Mouse (Mus musculus) stomach, embryonic 15.5 days (tissue): ENCODE measurements around the gene H2-Q7. TPM values are rescaled to one million over a fixed set of nuclear protein-coding genes. Genes with fewer than 3 reads are reported as not detected.
"Not testable (repeated sequence)": the region's sequence is repeated elsewhere in the genome, so short reads cannot be mapped to it uniquely, and the experiment has no call there.

Source experiments
- ATAC-seq: fragments of 200-750 bp; cut with Nextera tagmentation; 2 replicates; pipeline ENCODE4 v1.8.0; 2017; ENCODE audit warnings: low read depth, moderate number of reproducible peaks, moderate TSS enrichment; ENCODE audit not compliant: insufficient read depth, low FRiP score
- H3K27ac ChIP-seq: fragments of 300-500 bp; sonication (generic); 2 replicates; pipeline ENCODE4 v1.5.1; 2015; ENCODE audit warnings: mild to moderate bottlenecking, inconsistent platforms
- H3K27me3 ChIP-seq: fragments of 300-500 bp; sonication (generic); replicated peaks from 2 replicates; pipeline ENCODE4 v1.6.1; 2015; ENCODE audit warnings: inconsistent platforms
- H3K36me3 ChIP-seq: fragments of 300-500 bp; sonication (generic); 2 replicates; pipeline ENCODE4 v1.6.1; 2015; ENCODE audit warnings: inconsistent platforms
- H3K4me1 ChIP-seq: fragments of 300-500 bp; sonication (generic); 2 replicates; pipeline ENCODE4 v1.6.1; 2015; ENCODE audit warnings: inconsistent platforms
- H3K4me2 ChIP-seq: fragments of 300-500 bp; sonication (generic); 2 replicates; pipeline ENCODE4 v1.6.1; 2015; ENCODE audit warnings: mild to moderate bottlenecking, inconsistent platforms
- H3K4me3 ChIP-seq: fragments of 300-500 bp; sonication (generic); replicated peaks from 2 replicates; pipeline ENCODE4 v1.5.1; 2015; ENCODE audit warnings: inconsistent platforms
- H3K9ac ChIP-seq: fragments of 300-500 bp; sonication (generic); 2 replicates; pipeline ENCODE4 v1.6.1; 2015; ENCODE audit warnings: inconsistent platforms
- H3K9me3 ChIP-seq: fragments of 300-500 bp; sonication (generic); 2 replicates; pipeline ENCODE4 v1.6.1; 2016; ENCODE audit warnings: inconsistent platforms
- WGBS: fragments of 180-500 bp; shearing (Covaris S2); methylation state at CpG from one replicate; pipeline ENCODE4 v1.1.7; 2015; 5-methylcytosine and 5-hydroxymethylcytosine counted together
- polyA plus RNA-seq: library from polyadenylated mRNA; unstranded; fragments of >200 nt; fragmentation: Nextera tagmentation; extraction: Ambion mirVana; gene quantifications from 2 replicates; pipeline ENCODE4 v1.2.1, GENCODE M21; 2015

The H2-Q7 gene
- polyA plus RNA-seq: 4.8 and 5.6 TPM in 2 replicates

- H3K9ac ChIP-seq, H3K9me3 ChIP-seq, H3K36me3 ChIP-seq, H3K4me1 ChIP-seq, H3K27ac ChIP-seq: not testable (repeated sequence)
- WGBS: 3% methylated on average over 18 of the region's 18 CpGs
- Histone ChIP-seq H3K4me2 (peak within 1 kb of the TSS; percentile 86), H3K4me3 (peak within 1 kb of the TSS; percentile 42), H3K27me3 (peaks cover 16% of the 10 kb centered on the region; the same call in 1 of the 2 replicates)
- peak; percentile 87 for ATAC-seq
These were observed at the start of gene H2-Q7 for GRCm38 (mm10) chr17:35438885-35439284. H2-Q7 (plus strand) TSS chr17:35439155.

GRCm38 (mm10) chr17:35389796-35390195 lies 49.2 kb upstream of the H2-Q7 start:
- H3K27me3 ChIP-seq, H3K9ac ChIP-seq, H3K36me3 ChIP-seq, H3K4me1 ChIP-seq, ATAC-seq, H3K9me3 ChIP-seq, H3K4me3 ChIP-seq, H3K4me2 ChIP-seq, H3K27ac ChIP-seq: not testable (repeated sequence)
- WGBS: 4% methylated on average over 7 of the region's 7 CpGs

DNA sequence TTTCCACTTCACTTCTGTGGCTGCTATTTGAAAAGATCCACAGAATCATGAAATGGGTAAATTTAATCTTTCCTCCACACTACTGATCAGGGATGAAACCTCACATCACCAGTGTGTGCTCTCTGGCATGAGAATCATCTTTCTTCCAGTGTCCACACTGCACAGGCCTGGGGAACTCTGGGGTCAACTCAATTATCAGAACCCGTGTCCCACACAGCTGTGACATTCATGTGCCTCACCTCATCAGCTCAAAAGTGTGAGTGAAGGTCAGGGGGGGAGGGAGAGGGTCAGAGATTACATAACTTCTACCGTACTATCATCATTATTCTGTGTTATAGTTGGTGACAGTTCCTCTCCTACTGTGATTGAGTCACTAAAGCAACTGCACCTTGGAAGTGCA lies 46.3 kb upstream of the H2-Q7 start:
- not testable (repeated sequence) for H3K4me1 ChIP-seq, H3K9me3 ChIP-seq, H3K9ac ChIP-seq, H3K4me2 ChIP-seq, H3K27me3 ChIP-seq, ATAC-seq, H3K4me3 ChIP-seq, H3K27ac ChIP-seq, H3K36me3 ChIP-seq
- 63% methylated on average over 2 of the region's 2 CpGs for WGBS

DNA sequence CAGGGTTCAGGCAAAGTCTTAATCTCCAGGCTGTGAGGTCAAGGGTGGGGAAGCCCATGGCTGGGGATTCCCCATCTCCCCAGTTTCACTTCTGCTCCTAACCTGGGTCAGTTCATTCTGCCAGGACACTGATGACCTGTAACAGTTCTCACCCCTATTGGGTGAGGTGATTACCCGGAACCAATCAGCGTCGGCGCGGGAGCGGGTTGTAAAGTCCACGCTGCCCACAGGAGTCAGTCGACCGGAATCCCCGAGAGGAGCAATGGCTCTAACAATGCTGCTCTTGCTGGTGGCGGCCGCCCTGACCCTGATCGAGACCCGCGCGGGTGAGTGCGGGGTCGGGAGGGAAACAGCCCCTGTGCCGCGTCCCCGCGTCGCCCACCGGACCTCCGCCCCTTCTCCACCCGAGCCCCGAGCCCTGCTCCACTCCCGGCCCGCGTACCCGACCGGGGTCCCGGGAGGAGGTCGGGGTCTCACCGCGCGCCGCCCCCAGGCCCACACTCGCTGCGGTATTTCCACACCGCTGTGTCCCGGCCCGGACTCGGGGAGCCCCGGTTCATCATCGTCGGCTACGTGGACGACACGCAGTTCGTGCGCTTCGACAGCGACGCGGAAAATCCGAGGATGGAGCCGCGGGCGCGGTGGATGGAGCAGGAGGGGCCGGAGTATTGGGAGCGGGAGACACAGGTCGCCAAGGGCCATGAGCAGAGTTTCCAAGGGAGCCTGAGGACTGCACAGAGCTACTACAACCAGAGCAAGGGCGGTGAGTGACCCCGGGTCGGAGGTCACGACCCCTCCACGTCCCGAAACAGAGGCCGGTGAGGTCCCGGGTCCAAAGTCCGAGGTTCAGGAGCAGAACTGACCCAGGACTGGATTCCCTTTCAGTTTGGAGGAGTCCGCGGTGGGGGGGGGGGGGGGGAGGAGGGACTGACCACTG lies 44.8 kb upstream of the H2-Q7 start:
- Histone ChIP-seq H3K4me2 (peak overlapping the region; percentile 49), H3K4me3 (peak overlapping the region; percentile 23)
- H3K9ac ChIP-seq, H3K36me3 ChIP-seq, H3K4me1 ChIP-seq, H3K27ac ChIP-seq, H3K9me3 ChIP-seq, H3K27me3 ChIP-seq: not testable (repeated sequence)
- peak; percentile 84 for ATAC-seq
- 3% methylated on average over 51 of the region's 75 CpGs for whole genome bisulfite sequencing

DNA sequence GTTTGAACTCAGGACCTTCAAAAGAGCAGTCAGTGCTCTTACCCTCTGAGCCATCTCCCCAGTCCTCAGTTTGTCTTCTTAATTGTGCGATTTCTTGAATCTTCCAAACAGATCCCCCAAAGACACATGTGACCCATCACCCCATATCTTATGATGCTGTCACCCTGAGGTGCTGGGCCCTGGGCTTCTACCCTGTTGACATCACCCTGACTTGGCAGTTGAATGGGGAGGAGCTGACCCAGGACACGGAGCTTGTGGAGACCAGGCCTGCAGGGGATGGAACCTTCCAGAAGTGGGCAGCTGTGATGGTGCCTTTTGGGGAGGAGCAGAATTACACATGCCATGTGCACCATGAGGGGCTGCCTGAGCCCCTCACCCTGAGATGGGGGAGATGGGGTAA lies 42.0 kb upstream of the H2-Q7 start:
- not testable (repeated sequence) for H3K4me1 ChIP-seq, H3K36me3 ChIP-seq, H3K4me3 ChIP-seq, H3K4me2 ChIP-seq, H3K9ac ChIP-seq, H3K27ac ChIP-seq, ATAC-seq, H3K27me3 ChIP-seq, H3K9me3 ChIP-seq
- WGBS: 83% methylated on average over 2 of the region's 2 CpGs

- not testable (repeated sequence) for H3K4me1 ChIP-seq, H3K4me2 ChIP-seq, H3K36me3 ChIP-seq, H3K27me3 ChIP-seq, H3K4me3 ChIP-seq, H3K27ac ChIP-seq, H3K9ac ChIP-seq, H3K9me3 ChIP-seq, ATAC-seq
- WGBS: no CpG with 5 or more reads among the region's 1 CpGs
These were observed 25.9 kb upstream of the H2-Q7 start for GRCm38 (mm10) chr17:35413057-35413456.

- not testable (repeated sequence) for ATAC-seq, H3K9ac ChIP-seq, H3K4me2 ChIP-seq, H3K27ac ChIP-seq, H3K4me3 ChIP-seq, H3K36me3 ChIP-seq, H3K4me1 ChIP-seq, H3K9me3 ChIP-seq, H3K27me3 ChIP-seq
- whole genome bisulfite sequencing: 70% methylated on average over 3 of the region's 10 CpGs
These were observed 23.5 kb upstream of the H2-Q7 start for GRCm38 (mm10) chr17:35415273-35416129.

DNA sequence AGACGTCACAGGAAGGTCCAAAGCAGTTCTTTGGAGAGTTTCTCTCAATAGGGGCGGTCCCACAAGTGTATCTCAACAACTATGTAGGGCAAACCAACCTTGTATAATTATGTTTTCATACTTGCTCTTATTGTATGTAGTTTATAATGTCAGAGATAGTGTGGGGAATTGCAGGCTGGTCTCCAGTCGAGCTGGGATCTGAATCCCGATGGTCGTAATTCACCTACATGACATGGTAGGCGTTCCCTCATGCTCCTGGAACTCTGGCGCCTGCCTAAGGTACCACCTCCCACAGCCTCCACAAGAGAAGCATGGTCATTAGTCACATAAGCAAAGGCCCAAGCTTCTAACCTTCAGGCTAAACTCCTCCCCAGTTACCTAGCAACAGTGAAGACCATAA lies 20.2 kb upstream of the H2-Q7 start:
- Histone ChIP-seq H3K27ac (no peak overlapping the region), H3K4me1 (no peaks in the 10 kb centered on the region), H3K9me3 (no peaks in the 10 kb centered on the region), H3K27me3 (peaks cover 6% of the 10 kb centered on the region; the same call in 1 of the 2 replicates), H3K9ac (no peak overlapping the region), H3K4me3 (no peak overlapping the region), H3K36me3 (no peaks in the 10 kb centered on the region), H3K4me2 (no peak overlapping the region)
- ATAC-seq: no peak
- WGBS: 63% methylated on average over 7 of the region's 7 CpGs

DNA sequence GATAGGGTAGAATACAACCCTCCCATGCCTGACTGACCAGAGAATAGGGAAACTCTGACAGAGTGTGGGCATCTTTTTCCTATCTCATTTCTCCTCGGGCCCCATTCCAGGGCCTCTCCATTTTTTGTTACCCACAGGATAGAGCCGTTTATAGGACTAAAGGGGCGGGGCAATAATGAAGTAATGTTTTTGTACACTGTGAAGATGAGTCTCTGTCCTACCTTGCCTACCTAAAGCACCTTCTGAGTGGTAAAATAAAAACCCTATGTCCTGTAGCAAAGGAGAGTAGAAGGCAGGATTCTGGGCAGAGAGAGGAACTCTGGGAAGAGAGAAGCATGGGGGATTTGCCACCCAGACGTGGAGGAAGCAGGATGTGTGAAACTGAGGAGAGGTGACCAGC lies 19.4 kb upstream of the H2-Q7 start:
- not testable (repeated sequence) for H3K4me3 ChIP-seq, H3K27ac ChIP-seq, H3K4me1 ChIP-seq, H3K9ac ChIP-seq, H3K27me3 ChIP-seq, H3K36me3 ChIP-seq, H3K4me2 ChIP-seq, H3K9me3 ChIP-seq
- 0 out of 2 replicates have a peak, but pooled peaks have one; percentile 30 for ATAC-seq
- WGBS: 54% methylated on average over 4 of the region's 4 CpGs

- WGBS: 16% methylated on average over 11 of the region's 11 CpGs
- not testable (repeated sequence) for H3K4me2 ChIP-seq, H3K27ac ChIP-seq, H3K4me1 ChIP-seq, ATAC-seq, H3K9ac ChIP-seq, H3K36me3 ChIP-seq, H3K9me3 ChIP-seq, H3K4me3 ChIP-seq
- peaks cover 13% of the 10 kb centered on the region; the same call in 1 of the 2 replicates for H3K27me3 ChIP-seq
These were observed 18.6 kb upstream of the H2-Q7 start for GRCm38 (mm10) chr17:35420206-35420810.

DNA sequence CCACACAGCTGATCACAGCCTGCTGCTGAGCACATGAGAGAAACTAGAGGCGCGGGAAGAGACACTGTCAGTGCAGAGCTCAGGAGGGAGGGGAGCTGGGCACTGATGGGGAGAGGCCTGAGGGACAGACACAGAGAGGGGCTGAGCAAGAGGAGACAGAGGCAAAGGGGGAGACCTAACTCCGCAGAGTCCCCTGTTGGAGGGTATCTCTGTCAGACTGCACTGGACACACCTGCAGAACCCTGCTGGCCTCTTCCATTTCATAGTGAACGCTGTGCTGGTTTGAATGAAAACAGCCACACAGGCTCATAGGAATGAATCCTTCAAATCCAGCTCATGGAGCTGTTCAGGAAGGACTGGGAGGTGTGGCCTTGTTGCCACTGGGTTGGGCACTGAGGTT lies 17.6 kb upstream of the H2-Q7 start:
- H3K27me3 ChIP-seq: peaks cover 19% of the 10 kb centered on the region
- WGBS: 87% methylated on average over 4 of the region's 4 CpGs
- not testable (repeated sequence) for H3K9ac ChIP-seq, ATAC-seq, H3K4me2 ChIP-seq, H3K9me3 ChIP-seq, H3K36me3 ChIP-seq, H3K27ac ChIP-seq, H3K4me1 ChIP-seq, H3K4me3 ChIP-seq

DNA sequence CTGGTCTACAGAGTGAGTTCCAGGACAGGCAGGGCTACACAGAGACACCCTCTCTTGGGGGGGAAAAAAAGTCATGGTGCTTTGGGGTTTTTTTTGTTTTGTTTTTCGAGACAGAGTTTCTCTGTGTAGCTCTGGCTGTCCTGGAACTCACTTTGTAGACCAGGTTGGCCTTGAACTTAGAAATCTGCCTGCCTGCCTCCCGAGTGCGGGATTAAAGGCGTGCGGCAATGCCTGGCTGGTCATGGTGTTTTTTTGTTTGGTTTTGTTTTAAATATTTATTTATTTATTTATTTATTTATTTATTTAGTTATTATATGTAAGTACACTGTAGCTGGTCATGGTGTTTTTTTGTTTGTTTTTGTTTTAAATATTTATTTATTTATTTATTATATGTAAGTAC lies 16.6 kb upstream of the H2-Q7 start:
- not testable (repeated sequence) for H3K36me3 ChIP-seq, H3K4me2 ChIP-seq, ATAC-seq, H3K27ac ChIP-seq, H3K9me3 ChIP-seq, H3K4me1 ChIP-seq, H3K9ac ChIP-seq, H3K4me3 ChIP-seq
- peaks cover 19% of the 10 kb centered on the region for H3K27me3 ChIP-seq
- WGBS: 88% methylated on average over 5 of the region's 5 CpGs
